ENCODE assay signal across 34 mouse cellular contexts in the genomic region with DNA sequence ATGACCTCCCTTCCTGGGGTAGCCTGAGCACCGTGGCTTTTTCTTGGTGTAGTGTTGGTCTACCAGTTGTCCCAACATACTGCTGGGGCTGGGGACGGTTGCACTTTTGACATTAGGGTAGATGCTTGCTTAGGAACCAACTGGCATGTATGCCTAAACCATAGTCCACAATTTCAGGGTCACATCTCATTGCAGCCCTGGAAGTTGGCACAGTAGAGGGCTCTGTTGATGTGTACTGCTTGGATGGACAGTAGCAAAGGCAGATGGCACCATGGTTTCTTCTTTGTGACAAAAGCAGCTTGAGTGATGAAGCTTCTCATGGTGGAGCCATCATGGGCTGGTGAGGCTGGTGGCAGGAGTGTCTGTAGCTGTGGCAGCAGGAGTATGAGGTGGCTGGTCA. TPM values are rescaled to one million over a fixed set of nuclear protein-coding genes. Genes with fewer than 3 reads are reported as not detected.
"Had no signal": no experiment of that assay in that cellular context is flagged by ENCODE, and none has a peak within 500 bp of the region (broad histone marks: within the 10 kb centered on the region; RNA-seq: fewer than 3 reads in every experiment).

No protein-coding gene starts in this region.

- H3K4me1 ChIP-seq: heart, embryonic 12.5 days; heart, embryonic 13.5 days; heart, embryonic 15.5 days; hindbrain, embryonic 10.5 days; hindbrain, embryonic 12.5 days; hindbrain, embryonic 15.5 days; intestine, embryonic 15.5 days had no signal

- DNase-seq: heart, postnatal 10 days; heart, postnatal 14 days; heart, postnatal 36 days; heart, postnatal 4 days; kidney, adult 11 months; kidney, adult 18-20 months; kidney, adult 2 months; kidney, adult 8-10 months; kidney, adult 9 months; kidney, postnatal 10 days; kidney, postnatal 14 days; kidney, postnatal 25 days; kidney, postnatal 36 days; kidney, postnatal 4 days; layer of hippocampus, adult 9-11 months; layer of hippocampus, postnatal 36 days had no signal

- H3K27ac ChIP-seq: heart, embryonic 13.5 days; heart, embryonic 15.5 days; hindbrain, embryonic 10.5 days; hindbrain, embryonic 12.5 days; hindbrain, embryonic 13.5 days; hindbrain, embryonic 14.5 days; hindbrain, embryonic 15.5 days; hindbrain, postnatal 0 days; intestine, embryonic 15.5 days; kidney, postnatal 0 days; layer of hippocampus, adult 2 months; left cerebral cortex, adult 2 months had no signal

- H3K4me3 ChIP-seq: heart, embryonic 12.5 days; heart, embryonic 13.5 days; heart, embryonic 15.5 days; hindbrain, embryonic 10.5 days; hindbrain, embryonic 12.5 days; hindbrain, embryonic 13.5 days; hindbrain, embryonic 15.5 days; intestine, embryonic 15.5 days; kidney, embryonic 15.5 days; layer of hippocampus, adult 2 months; left cerebral cortex, adult 2 months had no signal

- H3K36me3 ChIP-seq: heart, embryonic 12.5 days; heart, embryonic 13.5 days; heart, embryonic 15.5 days; hindbrain, embryonic 10.5 days; hindbrain, embryonic 12.5 days; hindbrain, embryonic 13.5 days; hindbrain, embryonic 15.5 days; intestine, embryonic 15.5 days; kidney, embryonic 15.5 days had no signal

- H3K9me3 ChIP-seq: heart, embryonic 12.5 days; heart, embryonic 13.5 days; heart, embryonic 15.5 days; hindbrain, embryonic 10.5 days; hindbrain, embryonic 12.5 days; hindbrain, embryonic 13.5 days; hindbrain, embryonic 15.5 days; intestine, embryonic 15.5 days; kidney, embryonic 15.5 days had no signal

- ATAC-seq: hindbrain, embryonic 16.5 days; hindbrain, postnatal 0 days; inflammation-experienced regulatory T-cells, adult 6 months; intestine, embryonic 15.5 days; intestine, embryonic 16.5 days had no signal

- H3K4me2 ChIP-seq: heart, embryonic 11.5 days; heart, embryonic 12.5 days; heart, embryonic 13.5 days; heart, embryonic 15.5 days; hindbrain, embryonic 12.5 days; hindbrain, embryonic 13.5 days; hindbrain, embryonic 14.5 days; hindbrain, embryonic 15.5 days; intestine, embryonic 15.5 days; kidney, embryonic 15.5 days had no signal

- H3K27me3 ChIP-seq: heart, embryonic 12.5 days; heart, embryonic 15.5 days; hindbrain, embryonic 12.5 days; hindbrain, embryonic 13.5 days; intestine, embryonic 15.5 days had no signal

- H3K9ac ChIP-seq: heart, embryonic 12.5 days; heart, embryonic 13.5 days; heart, embryonic 15.5 days; hindbrain, embryonic 12.5 days; hindbrain, embryonic 13.5 days; hindbrain, embryonic 14.5 days; hindbrain, embryonic 15.5 days; intestine, embryonic 15.5 days; kidney, embryonic 15.5 days had no signal

RNA-seq across cellular contexts. Expression of a gene that starts 52.3 kb away (rescaled TPM):
- polyA plus RNA-seq: inflammation-experienced regulatory T-cells, adult 6 months had no signal
